Mouse (Mus musculus) cerebellum, adult (tissue): ENCODE data around the gene Ackr4.

Experiments
- ATAC-seq: cut with Nextera tagmentation; 2 replicates; pipeline ENCODE4 v1.9.2; 2017; ENCODE audit warnings: mild to moderate bottlenecking, moderate library complexity, mixed read lengths; ENCODE audit not compliant: insufficient number of reproducible peaks, low FRiP score, low TSS enrichment

Gene Ackr4

DNA sequence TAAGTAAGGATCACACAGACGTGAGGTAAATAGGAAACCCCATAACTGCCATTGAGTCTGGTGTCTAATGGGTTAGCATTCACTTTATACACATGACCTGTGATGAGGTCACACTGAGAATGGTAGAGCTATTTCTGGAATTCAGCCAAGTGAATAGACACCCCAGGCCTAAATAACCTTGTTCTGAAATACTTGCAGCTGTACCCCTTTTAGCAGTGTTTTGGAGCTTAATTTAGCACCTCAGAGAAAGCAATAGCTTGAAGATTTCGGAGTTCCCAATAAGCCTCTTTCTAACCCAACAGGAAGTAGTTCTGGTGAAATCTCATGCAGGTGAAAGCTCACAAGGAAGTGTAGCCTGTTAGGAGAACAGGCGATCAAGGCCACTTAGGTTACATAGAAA lies at the start of gene Ackr4:
Gene Ackr4, minus strand, starts transcription at position 101 of the 400 bp plus-strand sequence.
- no peak for ATAC-seq

DNA sequence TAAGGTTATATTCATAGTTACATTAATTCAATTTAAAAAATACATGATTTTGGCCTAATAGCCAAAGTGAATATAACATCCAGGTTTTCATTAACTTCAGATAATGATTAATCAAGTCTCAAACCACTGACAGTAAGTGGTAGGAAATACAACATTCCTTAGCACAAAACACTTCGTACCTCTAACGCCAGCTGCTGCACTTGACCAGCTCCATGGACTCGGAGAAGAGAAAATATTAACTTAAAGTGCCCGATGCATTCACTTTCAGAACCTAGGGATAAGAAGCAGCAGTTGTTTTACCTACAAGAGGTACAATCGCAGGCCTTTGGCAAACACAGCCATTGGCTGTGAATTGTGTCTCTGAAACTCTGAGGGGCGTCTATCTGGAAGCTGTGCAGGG lies 45.6 kb upstream of the Ackr4 start:
- no peak for ATAC-seq

DNA sequence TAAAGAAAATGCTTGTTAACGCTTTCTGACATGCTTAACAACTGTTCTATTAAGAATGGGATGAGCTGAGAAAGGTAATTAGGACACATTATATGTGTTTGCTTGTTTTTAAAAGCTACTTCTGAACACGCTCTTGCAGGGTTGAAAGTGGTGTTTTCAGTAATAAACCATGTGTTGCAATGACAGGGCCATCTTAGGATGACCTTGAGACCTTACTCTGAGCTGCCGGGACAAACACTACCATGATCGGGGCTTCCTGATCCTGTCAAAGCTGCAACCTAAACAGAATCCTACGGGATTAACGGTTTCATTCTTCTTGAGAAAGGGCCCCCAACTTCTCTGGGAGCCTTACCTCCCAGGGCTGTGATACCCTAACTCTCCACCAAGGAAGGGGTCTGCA lies 44.9 kb upstream of the Ackr4 start:
- ATAC-seq = no peak

GRCm38 (mm10) chr9:104169986-104170385 lies 43.3 kb upstream of the Ackr4 start:
- no peak for ATAC-seq

DNA sequence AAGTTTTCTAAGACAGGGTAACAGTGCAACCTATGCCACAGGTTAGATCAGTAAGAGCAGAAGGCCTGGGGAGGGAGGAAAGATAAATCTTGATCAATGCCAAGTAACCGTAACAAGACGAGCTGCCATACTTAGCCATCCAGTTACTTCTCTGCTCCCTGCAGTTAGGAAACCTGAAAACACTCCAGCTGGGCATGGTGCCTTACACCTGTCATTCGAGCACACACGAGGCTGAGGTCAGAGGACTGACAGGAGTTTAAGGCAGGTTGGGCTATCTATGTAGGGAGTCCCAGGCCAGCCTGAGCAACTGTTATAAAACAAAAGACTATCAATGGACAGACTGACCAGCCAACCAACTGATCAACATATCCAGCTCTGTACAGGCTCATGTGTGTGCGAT lies 39.2 kb upstream of the Ackr4 start:
- ATAC-seq = no peak

GRCm38 (mm10) chr9:104164194-104164593 lies 37.5 kb upstream of the Ackr4 start:
- ATAC-seq = no peak

- no peak for ATAC-seq
Observed at GRCm38 (mm10) chr9:104161117-104161516, 34.4 kb upstream of the Ackr4 start.

- ATAC-seq = no peak
Observed at GRCm38 (mm10) chr9:104157291-104157690, 30.6 kb upstream of the Ackr4 start.

- ATAC-seq = no peak
Observed at GRCm38 (mm10) chr9:104156506-104156905, 29.8 kb upstream of the Ackr4 start.

GRCm38 (mm10) chr9:104155100-104155715 lies 28.5 kb upstream of the Ackr4 start:
- ATAC-seq = no peak

DNA sequence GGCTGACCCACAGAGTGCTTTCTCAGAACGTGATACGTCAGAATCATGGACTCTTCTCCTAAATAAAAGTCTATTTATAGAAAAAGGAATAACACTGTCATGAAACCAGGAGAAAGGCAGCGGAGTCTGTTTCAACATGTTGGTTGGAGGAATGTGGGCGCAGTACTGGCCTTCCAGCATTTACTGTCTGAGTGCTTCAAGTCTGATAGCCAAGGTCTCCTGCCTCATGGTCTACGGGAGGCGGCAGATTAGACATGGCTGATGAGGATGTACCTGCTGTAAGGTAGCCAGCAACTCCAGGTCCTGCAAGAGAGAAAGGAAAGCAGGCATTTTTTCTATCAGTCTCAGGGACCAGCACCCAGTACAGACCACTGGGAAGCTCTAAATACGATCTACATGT lies 25.4 kb upstream of the Ackr4 start:
- no peak for ATAC-seq

GRCm38 (mm10) chr9:104148969-104149368 lies 22.2 kb upstream of the Ackr4 start:
- no peak for ATAC-seq

- no peak for ATAC-seq
Observed at GRCm38 (mm10) chr9:104146683-104147082, 19.9 kb upstream of the Ackr4 start.

DNA sequence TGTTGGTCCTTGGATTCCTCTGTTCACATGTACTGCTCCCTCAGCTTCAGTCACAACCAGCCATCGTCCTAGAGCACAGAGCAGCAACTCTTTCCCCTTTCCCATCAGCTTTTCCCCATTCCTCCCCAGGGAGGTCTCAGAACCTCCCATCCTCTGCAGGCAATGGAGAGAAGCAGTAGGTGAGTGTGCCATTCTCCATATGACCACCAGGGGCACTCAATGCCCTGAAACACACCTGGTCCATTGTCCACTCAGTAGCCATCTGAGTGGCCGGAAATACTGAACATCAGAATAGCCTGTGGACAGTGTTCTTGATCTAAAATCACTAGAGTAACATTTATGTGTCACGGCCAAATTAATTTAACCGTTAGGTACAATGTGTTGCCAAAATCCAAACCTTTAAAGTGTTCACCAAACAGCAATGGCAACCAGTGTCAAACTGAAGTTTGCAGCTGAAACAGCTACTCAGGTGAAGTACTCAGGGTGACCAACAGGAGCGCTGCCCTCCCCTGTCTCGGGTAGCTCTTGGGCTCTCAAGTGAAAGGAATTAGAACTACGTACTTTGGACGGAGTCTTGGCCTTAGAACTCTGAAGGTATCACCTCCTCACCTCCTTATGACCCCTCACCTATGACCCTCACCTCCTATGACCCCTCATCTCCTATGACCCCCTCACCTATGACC lies 17.7 kb upstream of the Ackr4 start:
- ATAC-seq = no peak

DNA sequence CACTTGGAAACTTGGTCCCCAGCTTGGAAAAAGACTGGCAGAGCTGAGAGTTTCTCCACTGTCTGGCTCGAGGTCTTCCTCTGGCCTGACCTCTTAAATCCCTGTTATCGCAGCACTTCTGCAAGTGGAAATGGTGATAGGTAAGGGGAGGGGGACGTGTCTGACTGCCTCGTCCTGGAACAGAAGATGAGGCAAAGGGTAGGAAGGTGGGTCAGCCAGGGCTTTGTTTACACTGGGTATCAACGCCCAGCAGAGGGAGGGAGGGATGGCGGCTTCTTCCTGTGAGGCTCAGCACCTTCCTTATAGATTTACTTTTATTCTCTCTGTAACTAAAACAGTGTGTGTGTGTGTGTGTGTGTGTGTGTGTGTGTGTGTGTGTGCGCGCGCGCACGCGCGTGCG lies 16.1 kb upstream of the Ackr4 start:
- ATAC-seq = no peak

- ATAC-seq = no peak
Observed at GRCm38 (mm10) chr9:104140351-104140750, 13.6 kb upstream of the Ackr4 start.

DNA sequence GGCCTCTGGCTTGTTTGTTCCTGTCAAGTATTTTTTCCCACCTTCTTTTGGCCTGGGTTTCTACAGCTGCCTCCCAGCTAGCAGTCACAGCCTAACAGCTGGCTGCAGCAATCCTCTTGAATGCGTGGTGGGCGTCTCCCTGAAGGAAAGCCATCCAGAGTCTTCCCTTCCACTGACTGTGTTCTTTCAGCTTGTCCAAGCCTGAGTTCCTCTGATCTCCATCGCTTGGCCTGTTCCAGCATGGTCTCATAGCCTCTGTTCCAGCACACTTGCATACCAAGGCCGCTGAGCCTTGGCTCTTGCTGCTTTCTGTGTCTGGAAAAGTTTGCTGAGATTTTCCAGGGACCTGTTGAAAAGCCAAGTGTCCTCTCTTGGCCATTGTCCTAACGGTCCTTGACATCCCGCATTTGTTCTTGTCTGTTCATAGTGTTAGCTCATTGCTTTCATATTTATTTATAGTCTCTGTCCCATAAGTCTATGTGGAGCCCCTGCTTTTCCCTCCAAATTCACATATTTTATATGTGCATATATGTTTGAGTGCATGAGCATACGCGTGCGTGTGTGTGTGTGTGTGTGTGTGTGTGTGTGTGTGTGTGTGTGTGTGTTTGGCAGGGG lies 3.5 kb upstream of the Ackr4 start:
- ATAC-seq = no peak

GRCm38 (mm10) chr9:104128110-104128509 lies 1.4 kb upstream of the Ackr4 start:
- no peak for ATAC-seq

- no peak for ATAC-seq
Observed at GRCm38 (mm10) chr9:104123622-104124021, 3.1 kb downstream of the Ackr4 start.

DNA sequence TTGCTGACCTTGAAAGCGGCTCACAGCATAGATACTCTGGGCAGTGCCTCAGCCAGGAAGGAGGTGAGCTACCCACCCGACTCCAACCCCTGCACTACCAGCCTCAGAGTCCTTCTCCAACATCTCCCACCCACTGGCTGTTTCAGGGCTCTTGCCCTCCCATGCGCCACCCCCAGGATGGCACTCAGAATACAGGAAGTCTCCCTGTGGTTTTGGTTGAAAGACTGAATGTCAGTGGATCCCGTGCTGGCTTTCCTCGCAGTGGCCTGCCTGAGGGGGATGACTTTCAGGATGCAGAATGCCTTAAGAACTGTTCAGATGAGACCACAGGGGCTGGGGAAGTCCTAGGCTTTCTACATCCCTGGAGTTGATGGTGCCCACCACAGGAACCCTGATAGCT lies 3.6 kb downstream of the Ackr4 start:
- no peak for ATAC-seq

GRCm38 (mm10) chr9:104109151-104109550 lies 17.6 kb downstream of the Ackr4 start:
- ATAC-seq = no peak
